Comparison of ENCODE assay signal across 8 mouse cellular contexts in the genomic region with DNA sequence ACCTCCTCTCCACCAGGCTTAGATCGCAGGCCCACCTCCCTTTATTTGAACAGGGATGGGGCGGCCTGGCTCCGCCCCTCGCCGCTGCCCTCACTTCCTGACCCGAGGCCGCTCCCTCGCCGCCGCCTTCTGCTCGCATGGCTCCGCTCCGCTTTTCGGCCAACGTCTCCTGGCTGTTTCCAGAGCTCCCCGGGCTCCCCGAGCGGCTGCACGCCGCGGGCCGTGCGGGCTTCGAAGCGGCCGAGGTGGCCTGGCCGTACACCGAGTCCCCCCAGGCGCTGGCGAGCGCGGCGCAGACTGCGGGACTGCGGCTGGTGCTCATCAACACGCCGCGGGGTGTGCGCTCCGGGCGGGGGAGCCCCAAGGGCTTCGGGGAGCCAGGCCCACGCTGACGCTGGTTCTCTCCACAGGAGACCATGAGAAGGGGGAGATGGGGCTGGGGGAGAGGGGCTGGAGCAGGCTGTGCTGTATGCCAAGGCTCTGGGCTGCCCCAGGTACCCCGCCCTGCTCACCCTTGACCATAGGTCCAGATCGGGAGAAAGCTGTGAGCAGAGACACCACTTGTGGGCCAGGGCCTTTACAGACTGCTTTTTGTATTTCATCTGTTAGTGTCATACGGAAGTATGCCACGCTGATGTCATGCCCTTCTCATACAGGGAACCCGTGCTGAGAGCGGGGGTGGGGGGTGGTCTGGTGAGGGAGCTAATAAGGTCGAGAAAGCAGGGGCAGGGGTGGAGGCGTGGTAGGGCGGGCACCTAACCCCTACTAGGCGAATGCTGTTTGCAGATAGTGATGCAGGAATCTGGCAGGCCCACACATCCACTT. TPM values are rescaled to one million over a fixed set of nuclear protein-coding genes. Genes with fewer than 3 reads are reported as not detected.
DNase-seq lines count a peak whose midpoint lies in the region; ATAC-seq and TF ChIP-seq lines count a peak whose summit lies in the region.

No protein-coding gene starts in this region.

- no peak for TF ChIP-seq RAD21 in MEL (IDR thresholded peaks at IDR 0.05; ENCODE audit: low read depth, low read length)

- no peak for TF ChIP-seq CTCF in MEL (IDR thresholded peaks at IDR 0.05 in 2 of 3, conservative IDR thresholded peaks at IDR 0.05 in 1 of 3; ENCODE audit: control insufficient read depth in 1 of 3, insufficient read depth in 1 of 3, low read depth in 2 of 3, low read length in 3 of 3, poor library complexity in 1 of 3, severe bottlenecking in 1 of 3)
- no peak for TF ChIP-seq CTCF in lung, embryonic 14.5 days (IDR thresholded peaks at IDR 0.05; ENCODE audit: low read depth)

- H3K9ac ChIP-seq in MEL (ENCODE audit: control insufficient read depth, low read depth, low read length, poor library complexity, severe bottlenecking) = peak overlapping the region; percentile 96
- H3K9ac ChIP-seq in forebrain, embryonic 13.5 days = peak overlapping the region; percentile 86
- peak overlapping the region; percentile 85 for H3K9ac ChIP-seq in lung, embryonic 14.5 days
- H3K9ac ChIP-seq in neural tube, embryonic 15.5 days (replicated peaks) = peak overlapping the region; percentile 86

- H3K36me3 ChIP-seq in MEL (ENCODE audit: control insufficient read depth in 1 of 2, insufficient read depth in 2 of 2, low read length in 2 of 2) = peaks cover 0 to 4% of the 10 kb centered on the region in 2 experiments; a peak in 1 of 4 replicates
- H3K36me3 ChIP-seq in forebrain, embryonic 13.5 days (ENCODE audit: poor library complexity, severe bottlenecking) = peaks cover 40% of the 10 kb centered on the region
- H3K36me3 ChIP-seq in lung, embryonic 14.5 days (ENCODE audit: insufficient read depth) = peaks cover 35% of the 10 kb centered on the region
- H3K36me3 ChIP-seq in neural tube, embryonic 15.5 days = peaks cover 32% of the 10 kb centered on the region

- H3K79me2 ChIP-seq in MEL (ENCODE audit: control insufficient read depth, insufficient read depth, low read length, poor library complexity) = peaks cover 1% of the 10 kb centered on the region; the same call in 1 of the 2 replicates

- no peaks in the 10 kb centered on the region for H3K9me3 ChIP-seq in MEL (replicated peaks; ENCODE audit: insufficient read depth, low read length)
- H3K9me3 ChIP-seq in forebrain, embryonic 13.5 days (replicated peaks) = no peaks in the 10 kb centered on the region
- H3K9me3 ChIP-seq in lung, embryonic 14.5 days (ENCODE audit: low read depth, low read length) = no peaks in the 10 kb centered on the region
- no peaks in the 10 kb centered on the region for H3K9me3 ChIP-seq in neural tube, embryonic 15.5 days (replicated peaks)

- 2% methylated on average over 54 of the region's 54 CpGs for WGBS in forebrain, embryonic 13.5 days
- WGBS in lung, embryonic 14.5 days = 2% methylated on average over 54 of the region's 54 CpGs
- under 1% methylated on average over 54 of the region's 54 CpGs for WGBS in neural tube, embryonic 15.5 days

- peak; percentile 82 for ATAC-seq in forebrain, embryonic 13.5 days
- peak; percentile 86 for ATAC-seq in lung, embryonic 14.5 days (ENCODE audit: insufficient read depth)
- peak; percentile 85 for ATAC-seq in neural tube, embryonic 15.5 days (ENCODE audit: low FRiP score)

- no peak for TF ChIP-seq EP300 in MEL (IDR thresholded peaks at IDR 0.05; ENCODE audit: low read depth in 1 of 2, low read length in 2 of 2)

- peak overlapping the region; percentile 90 for H3K4me2 ChIP-seq in forebrain, embryonic 13.5 days
- peak overlapping the region; percentile 96 for H3K4me2 ChIP-seq in lung, embryonic 14.5 days
- H3K4me2 ChIP-seq in neural tube, embryonic 15.5 days = peak overlapping the region; percentile 92

- TF ChIP-seq POLR2A in MEL (IDR thresholded peaks at IDR 0.05; ENCODE audit: control insufficient read depth in 1 of 2, insufficient read depth in 1 of 2, low read depth in 1 of 2, low read length in 2 of 2, poor library complexity in 1 of 2) = peak; percentile 82 to 90

- peaks cover 2 to 6% of the 10 kb centered on the region in 2 experiments; a peak in 1 of 4 replicates for H3K4me1 ChIP-seq in MEL (ENCODE audit: control insufficient read depth in 1 of 2, insufficient read depth in 2 of 2, low read length in 2 of 2)
- H3K4me1 ChIP-seq in forebrain, embryonic 13.5 days = peaks cover 17% of the 10 kb centered on the region
- peaks cover 8% of the 10 kb centered on the region; the same call in 1 of the 2 replicates for H3K4me1 ChIP-seq in lung, embryonic 14.5 days (ENCODE audit: insufficient read depth)
- H3K4me1 ChIP-seq in neural tube, embryonic 15.5 days = peaks cover 18% of the 10 kb centered on the region

- peak; percentile 89 for DNase-seq in MEL (ENCODE audit: low read depth, low spot score)
- DNase-seq in cerebellum, adult 11 months = peak; percentile 73
- DNase-seq in heart, postnatal 14 days = peak; percentile 74 to 79
- DNase-seq in kidney, postnatal 4 days = peak; percentile 83 to 90
- DNase-seq in lung, embryonic 14.5 days = peak; percentile 84
- DNase-seq in testis, postnatal 14 days (ENCODE audit: low spot score) = peak; percentile 75

- peak overlapping the region; percentile 74 for H3K27ac ChIP-seq in MEL (ENCODE audit: control insufficient read depth, low read depth, low read length)
- H3K27ac ChIP-seq in forebrain, embryonic 13.5 days = peak overlapping the region; percentile 83
- H3K27ac ChIP-seq in lung, embryonic 14.5 days (ENCODE audit: low read depth) = peak overlapping the region; percentile 83
- H3K27ac ChIP-seq in neural tube, embryonic 15.5 days (replicated peaks) = peak overlapping the region; percentile 91

- H3K27me3 ChIP-seq in MEL (ENCODE audit: control insufficient read depth in 1 of 2, insufficient read depth in 2 of 2, low read length in 2 of 2) = no peaks in the 10 kb centered on the region
- H3K27me3 ChIP-seq in forebrain, embryonic 13.5 days = no peaks in the 10 kb centered on the region
- H3K27me3 ChIP-seq in lung, embryonic 14.5 days (ENCODE audit: insufficient read depth, low read length) = no peaks in the 10 kb centered on the region
- H3K27me3 ChIP-seq in neural tube, embryonic 15.5 days (replicated peaks) = no peaks in the 10 kb centered on the region

- H3K4me3 ChIP-seq in MEL (ENCODE audit: control insufficient read depth in 1 of 2, insufficient read depth in 1 of 2, low read depth in 2 of 2, low read length in 2 of 2) = peak overlapping the region; percentile 75 to 82
- peak overlapping the region; percentile 61 for H3K4me3 ChIP-seq in forebrain, embryonic 13.5 days
- peak overlapping the region; percentile 67 for H3K4me3 ChIP-seq in lung, embryonic 14.5 days (ENCODE audit: low read depth, low read length)
- peak overlapping the region; percentile 60 for H3K4me3 ChIP-seq in neural tube, embryonic 15.5 days (replicated peaks)

- intact Hi-C loops in heart, postnatal 14 days (cut with DNase I) = no loop called here

TF ChIP-seq in MEL, 35 proteins besides CTCF, POLR2A, EP300 and RAD21 (continues in another document):
- no peak for TF ChIP-seq MAX (IDR thresholded peaks at IDR 0.05; ENCODE audit: low read length)
- no peak for TF ChIP-seq JUND (IDR thresholded peaks at IDR 0.05; ENCODE audit: low read depth, low read length)
- TF ChIP-seq GABPA (IDR thresholded peaks at IDR 0.05; ENCODE audit: low read depth, low read length) = no peak
- peak; percentile 59; the same call in 1 of the 2 replicates for TF ChIP-seq SIN3A (IDR thresholded peaks at IDR 0.05; ENCODE audit: low read length)
- 0 out of 2 replicates have a peak, but pooled peaks have one; percentile 6 for TF ChIP-seq CHD1 (IDR thresholded peaks at IDR 0.05; ENCODE audit: low read depth, low read length)
- no peak for TF ChIP-seq POLR2AphosphoS5 (IDR thresholded peaks at IDR 0.05; ENCODE audit: borderline replicate concordance, low read depth, low read length)
- TF ChIP-seq USF1 (IDR thresholded peaks at IDR 0.05; ENCODE audit: low read depth, low read length) = no peak
- TF ChIP-seq MYC (IDR thresholded peaks at IDR 0.05; ENCODE audit: low read depth, low read length) = 0 out of 2 replicates have a peak, but pooled peaks have one; percentile 1
- TF ChIP-seq CHD2 (IDR thresholded peaks at IDR 0.05; ENCODE audit: low read length) = no peak
- peak; percentile 82 for TF ChIP-seq NELFE (IDR thresholded peaks at IDR 0.05; ENCODE audit: low read depth, low read length)
- TF ChIP-seq ELF1 (IDR thresholded peaks at IDR 0.05; ENCODE audit: low read depth, low read length) = peak; percentile 54
- TF ChIP-seq RCOR1 (IDR thresholded peaks at IDR 0.05; ENCODE audit: low read depth, low read length) = no peak
- no peak for TF ChIP-seq MEF2A (IDR thresholded peaks at IDR 0.05; ENCODE audit: extremely low read depth, insufficient replicate concordance, low read depth, low read length, poor library complexity, severe bottlenecking)
- TF ChIP-seq SMC3 (IDR thresholded peaks at IDR 0.05; ENCODE audit: low read depth, low read length) = 0 out of 2 replicates have a peak, but pooled peaks have one; percentile 6
- no peak for TF ChIP-seq ZKSCAN1 (IDR thresholded peaks at IDR 0.05; ENCODE audit: low read depth, low read length)
- peak; percentile 54 for TF ChIP-seq ETS1 (IDR thresholded peaks at IDR 0.05; ENCODE audit: low read depth, low read length)
- no peak for TF ChIP-seq USF2 (IDR thresholded peaks at IDR 0.05; ENCODE audit: borderline replicate concordance in 1 of 2, insufficient read depth in 1 of 2, low read depth in 1 of 2, low read length in 2 of 2)
- peak; percentile 55; the same call in 1 of the 2 replicates for TF ChIP-seq MAZ (IDR thresholded peaks at IDR 0.05; ENCODE audit: low read depth, low read length)

RNA-seq across cellular contexts. Expression of a gene that starts 49.0 kb away (rescaled TPM):
- total RNA-seq in MEL (2012; rRNA removed) = 5.7 and 7.3 TPM in 2 replicates
- 10 to 100 TPM in 1 of 2 experiments, not detected in 1; 24.0 TPM for polyA plus RNA-seq in MEL (2012; ENCODE audit: insufficient read depth in 1 of 2, insufficient read length in 2 of 2, low read depth in 1 of 2, low replicate concordance in 2 of 2, missing spikeins in 1 of 2)
- 10.0 and 12.6 TPM in 2 replicates for polyA plus RNA-seq in forebrain, embryonic 13.5 days (2015; fragmentation: Nextera tagmentation; extraction: Ambion mirVana)
- total RNA-seq in heart, postnatal 14 days (2021) = 10 to 100 TPM; 14.7 TPM
- polyA plus RNA-seq in lung, embryonic 14.5 days (2014; fragmentation: Nextera tagmentation; extraction: Ambion mirVana) = 11.1 and 11.7 TPM in 2 replicates
- polyA plus RNA-seq in neural tube, embryonic 15.5 days (2015; fragmentation: Nextera tagmentation; extraction: Ambion mirVana) = 7.1 and 8.3 TPM in 2 replicates

RNA-seq across cellular contexts. Expression of a gene that starts 49.0 kb away (rescaled TPM):
- total RNA-seq in MEL (2012; rRNA removed) = 143 and 159 TPM in 2 replicates
- 100 to 1,000 TPM in 1 of 2 experiments, 10 to 100 TPM in 1; 84.2 to 134 TPM for polyA plus RNA-seq in MEL (2012; ENCODE audit: insufficient read depth in 1 of 2, insufficient read length in 2 of 2, low read depth in 1 of 2, low replicate concordance in 2 of 2, missing spikeins in 1 of 2)
- polyA plus RNA-seq in forebrain, embryonic 13.5 days (2015; fragmentation: Nextera tagmentation; extraction: Ambion mirVana) = 143 and 144 TPM in 2 replicates
- 10 to 100 TPM; 39.3 to 47.0 TPM for total RNA-seq in heart, postnatal 14 days (2021)
- polyA plus RNA-seq in lung, embryonic 14.5 days (2014; fragmentation: Nextera tagmentation; extraction: Ambion mirVana) = 94.1 and 96.4 TPM in 2 replicates
- polyA plus RNA-seq in neural tube, embryonic 15.5 days (2015; fragmentation: Nextera tagmentation; extraction: Ambion mirVana) = 99.7 and 103 TPM in 2 replicates

Comparison
In these comparisons a context has a peak if more than half of its experiments do, and no peak if none do; other contexts are left out.
1. Peak in every context shown above with its lines: DNase-seq, ATAC-seq, H3K4me3 ChIP-seq and H3K27ac ChIP-seq.